Mouse (Mus musculus): ENCODE results near the gene Alk. TPM values are rescaled to one million over a fixed set of nuclear protein-coding genes. Genes with fewer than 3 reads are reported as not detected.

Gene Alk
- total and polyA plus RNA-seq, 3 experiments = 0.02 TPM; not detected in 2

DNA sequence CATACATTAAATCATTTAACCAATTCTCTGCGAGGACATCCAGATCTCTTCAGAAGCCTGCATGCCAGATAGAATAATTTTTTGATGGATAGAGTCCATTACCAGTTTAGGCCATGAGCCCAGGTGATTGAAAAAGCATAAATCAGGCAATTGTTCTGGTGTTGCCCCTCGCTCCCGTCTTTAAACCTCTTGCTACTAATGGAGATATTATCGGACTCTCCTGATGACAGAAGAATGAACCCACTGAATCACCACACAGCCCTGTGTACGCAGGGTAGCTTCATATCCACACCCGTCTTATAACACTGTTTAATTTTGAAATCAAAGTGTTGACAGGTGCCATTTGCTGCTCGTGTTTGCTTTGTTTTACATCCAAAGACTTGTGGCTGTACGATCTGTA lies 413.9 kb downstream of the Alk start:
- Histone ChIP-seq H3K9ac (ENCODE audit: low read depth, low read length) (no peak overlapping the region), H3K4me3 (no peak overlapping the region), H3K27me3 (ENCODE audit: control insufficient read depth, insufficient read depth, low read length) (no peaks in the 10 kb centered on the region), H3K36me3 (ENCODE audit: control insufficient read depth, insufficient read depth, low read length) (no peaks in the 10 kb centered on the region), H3K79me2 (replicated peaks; ENCODE audit: control insufficient read depth, insufficient read depth, low read length) (no peaks in the 10 kb centered on the region), H3K4me1 (ENCODE audit: control insufficient read depth, insufficient read depth, low read length) (no peaks in the 10 kb centered on the region), H3K27ac (no peak overlapping the region)
- intact Hi-C loops (cut with DNase I) = no loop called here
- TF ChIP-seq POLR2A (IDR thresholded peaks at IDR 0.05; ENCODE audit: insufficient read depth, low read depth, low read length) (no peak), EP300 (IDR thresholded peaks at IDR 0.05; ENCODE audit: insufficient read depth, low read depth, low read length) (no peak), CTCF (IDR thresholded peaks at IDR 0.05) (no peak)
- WGBS = 73% methylated on average over 8 of the region's 8 CpGs
- no peak for DNase-seq

DNA sequence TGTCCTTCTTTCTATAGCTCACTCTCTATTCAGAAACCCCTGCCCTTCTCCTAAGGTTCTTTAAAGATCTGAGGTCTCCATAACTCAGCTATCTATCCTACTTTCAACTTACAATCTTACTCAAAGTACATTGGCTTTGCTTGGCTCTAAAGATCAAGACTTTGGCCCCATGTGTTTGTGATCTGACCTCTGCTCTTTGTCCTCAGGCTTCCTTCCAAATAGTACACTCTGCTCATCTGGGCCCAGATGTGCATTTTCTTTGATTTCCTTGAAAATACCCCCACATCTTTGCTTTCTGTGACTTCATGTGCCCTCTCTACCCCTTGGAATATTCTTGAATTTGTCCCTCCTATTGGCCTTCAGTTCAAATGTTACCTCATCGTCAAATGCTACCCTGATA lies 417.4 kb downstream of the Alk start:
- 88% methylated on average over 1 of the region's 1 CpGs for WGBS
- intact Hi-C loops (cut with DNase I) = no loop called here
- no peak for DNase-seq
- Histone ChIP-seq H3K4me3 (no peak overlapping the region), H3K79me2 (replicated peaks; ENCODE audit: control insufficient read depth, insufficient read depth, low read length) (no peaks in the 10 kb centered on the region), H3K36me3 (ENCODE audit: control insufficient read depth, insufficient read depth, low read length) (no peaks in the 10 kb centered on the region), H3K4me1 (ENCODE audit: control insufficient read depth, insufficient read depth, low read length) (no peaks in the 10 kb centered on the region), H3K9ac (ENCODE audit: low read depth, low read length) (no peak overlapping the region), H3K27me3 (ENCODE audit: control insufficient read depth, insufficient read depth, low read length) (no peaks in the 10 kb centered on the region), H3K27ac (no peak overlapping the region)
- no peak for TF ChIP-seq CTCF (IDR thresholded peaks at IDR 0.05)
- TF ChIP-seq POLR2A (IDR thresholded peaks at IDR 0.05; ENCODE audit: insufficient read depth, low read depth, low read length) = no peak
- no peak for TF ChIP-seq EP300 (IDR thresholded peaks at IDR 0.05; ENCODE audit: insufficient read depth, low read depth, low read length)

DNA sequence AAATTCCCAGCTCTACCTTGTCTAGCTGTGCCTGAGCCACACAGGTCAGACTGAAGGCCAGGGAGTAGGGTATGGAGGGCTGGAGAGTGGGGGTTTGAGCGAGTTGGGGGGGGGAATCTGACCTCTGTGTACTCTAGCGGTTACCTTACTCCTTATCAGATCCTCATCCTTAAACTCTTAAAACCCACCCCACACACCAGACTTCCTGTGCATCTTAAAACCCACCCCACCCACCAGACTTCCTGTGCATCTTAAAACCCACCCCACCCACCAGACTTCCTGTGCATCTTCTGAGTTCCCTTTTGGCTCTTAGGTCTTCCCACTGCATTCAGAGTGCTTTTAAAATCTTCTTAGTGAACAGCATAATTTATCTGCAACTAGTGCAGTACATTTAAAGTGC lies 422.0 kb downstream of the Alk start:
- TF ChIP-seq EP300 (IDR thresholded peaks at IDR 0.05; ENCODE audit: insufficient read depth, low read depth, low read length) = no peak
- no peak for TF ChIP-seq POLR2A (IDR thresholded peaks at IDR 0.05; ENCODE audit: insufficient read depth, low read depth, low read length)
- no peak for TF ChIP-seq CTCF (IDR thresholded peaks at IDR 0.05)
- no peak for DNase-seq
- H3K4me1 ChIP-seq (ENCODE audit: control insufficient read depth, insufficient read depth, low read length) = no peaks in the 10 kb centered on the region
- 31% methylated on average over 2 of the region's 2 CpGs for WGBS
- H3K27me3 ChIP-seq (ENCODE audit: control insufficient read depth, insufficient read depth, low read length) = no peaks in the 10 kb centered on the region
- intact Hi-C loops (cut with DNase I) = no loop called here
- no peak overlapping the region for H3K27ac ChIP-seq
- H3K4me3 ChIP-seq = no peak overlapping the region
- H3K9ac ChIP-seq (ENCODE audit: low read depth, low read length) = no peak overlapping the region
- no peaks in the 10 kb centered on the region for H3K36me3 ChIP-seq (ENCODE audit: control insufficient read depth, insufficient read depth, low read length)
- no peaks in the 10 kb centered on the region for H3K79me2 ChIP-seq (replicated peaks; ENCODE audit: control insufficient read depth, insufficient read depth, low read length)

DNA sequence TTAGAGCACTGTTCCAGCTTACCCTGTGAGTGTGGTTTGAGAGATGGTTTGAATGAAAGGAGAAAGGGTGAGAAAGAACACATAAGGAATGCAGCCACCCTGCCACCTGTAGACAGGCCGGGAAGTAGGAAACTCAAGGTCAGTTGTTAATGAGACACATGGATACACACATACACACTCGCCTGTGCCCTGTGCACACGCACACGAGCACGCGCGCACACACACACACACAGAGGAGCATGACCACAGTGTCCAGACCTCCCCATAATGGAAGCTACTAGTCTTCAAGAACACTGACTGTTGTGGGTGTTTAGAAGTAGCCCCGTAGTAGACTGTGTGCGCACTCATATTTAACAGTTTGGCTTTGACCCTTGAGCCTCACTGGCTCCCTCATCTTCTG lies 424.2 kb downstream of the Alk start:
- Histone ChIP-seq H3K36me3 (ENCODE audit: control insufficient read depth, insufficient read depth, low read length) (no peaks in the 10 kb centered on the region), H3K27ac (no peak overlapping the region), H3K4me1 (ENCODE audit: control insufficient read depth, insufficient read depth, low read length) (no peaks in the 10 kb centered on the region), H3K27me3 (ENCODE audit: control insufficient read depth, insufficient read depth, low read length) (no peaks in the 10 kb centered on the region), H3K9ac (ENCODE audit: low read depth, low read length) (no peak overlapping the region), H3K79me2 (replicated peaks; ENCODE audit: control insufficient read depth, insufficient read depth, low read length) (no peaks in the 10 kb centered on the region), H3K4me3 (no peak overlapping the region)
- intact Hi-C loops (cut with DNase I) = no loop called here
- 96% methylated on average over 9 of the region's 9 CpGs for WGBS
- TF ChIP-seq EP300 (IDR thresholded peaks at IDR 0.05; ENCODE audit: insufficient read depth, low read depth, low read length) (no peak), POLR2A (IDR thresholded peaks at IDR 0.05; ENCODE audit: insufficient read depth, low read depth, low read length) (no peak), CTCF (IDR thresholded peaks at IDR 0.05) (no peak)
- no peak for DNase-seq

DNA sequence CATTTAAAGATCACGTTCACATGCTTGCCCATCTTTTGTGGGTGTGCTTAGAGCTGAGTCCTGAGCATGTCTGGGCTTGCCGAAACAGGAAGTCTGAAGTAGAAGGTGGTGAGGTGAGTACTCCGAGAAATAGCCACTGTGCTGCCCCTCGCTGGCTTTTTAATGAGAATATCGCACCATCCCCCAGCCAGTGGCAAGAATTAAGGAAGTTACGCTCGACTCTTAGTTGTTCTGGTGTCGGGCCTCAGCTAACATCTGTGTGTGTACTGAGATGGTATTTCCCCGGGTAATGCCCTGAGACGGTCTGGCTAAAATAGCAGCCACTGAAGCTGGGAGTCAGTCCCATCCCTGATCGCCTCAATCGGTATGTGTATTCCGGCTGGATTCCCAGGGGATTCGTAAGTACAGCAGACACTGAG lies 424.7 kb downstream of the Alk start:
- 84% methylated on average over 14 of the region's 14 CpGs for WGBS
- H3K4me1 ChIP-seq (ENCODE audit: control insufficient read depth, insufficient read depth, low read length) = no peaks in the 10 kb centered on the region
- H3K79me2 ChIP-seq (replicated peaks; ENCODE audit: control insufficient read depth, insufficient read depth, low read length) = no peaks in the 10 kb centered on the region
- DNase-seq = no peak
- TF ChIP-seq POLR2A (IDR thresholded peaks at IDR 0.05; ENCODE audit: insufficient read depth, low read depth, low read length) (no peak), CTCF (IDR thresholded peaks at IDR 0.05) (no peak), EP300 (IDR thresholded peaks at IDR 0.05; ENCODE audit: insufficient read depth, low read depth, low read length) (no peak)
- H3K36me3 ChIP-seq (ENCODE audit: control insufficient read depth, insufficient read depth, low read length) = no peaks in the 10 kb centered on the region
- no peak overlapping the region for H3K4me3 ChIP-seq
- H3K27me3 ChIP-seq (ENCODE audit: control insufficient read depth, insufficient read depth, low read length) = no peaks in the 10 kb centered on the region
- intact Hi-C loops (cut with DNase I) = no loop called here
- H3K9ac ChIP-seq (ENCODE audit: low read depth, low read length) = no peak overlapping the region
- no peak overlapping the region for H3K27ac ChIP-seq

DNA sequence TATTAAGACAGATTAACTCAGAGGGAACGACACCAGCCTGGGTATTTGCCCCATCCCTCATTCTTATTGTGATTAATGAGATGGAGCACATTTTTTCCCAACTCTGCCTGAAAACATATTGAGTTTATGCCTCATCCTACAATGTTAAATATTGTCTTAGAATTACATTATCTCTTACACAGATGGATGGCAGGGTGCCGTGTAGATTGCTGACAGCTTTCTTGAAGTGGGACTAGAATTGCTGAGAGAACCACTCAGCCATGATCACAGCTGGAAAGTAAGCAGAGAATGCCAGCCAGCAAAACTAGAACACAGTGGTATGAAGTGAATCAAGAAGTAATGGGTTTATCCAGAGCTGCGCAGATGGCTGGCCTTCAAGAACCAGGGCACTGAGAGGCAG lies 430.6 kb downstream of the Alk start:
- H3K9ac ChIP-seq (ENCODE audit: low read depth, low read length) = no peak overlapping the region
- H3K36me3 ChIP-seq (ENCODE audit: control insufficient read depth, insufficient read depth, low read length) = no peaks in the 10 kb centered on the region
- H3K27me3 ChIP-seq (ENCODE audit: control insufficient read depth, insufficient read depth, low read length) = no peaks in the 10 kb centered on the region
- no peak overlapping the region for H3K4me3 ChIP-seq
- no peak overlapping the region for H3K27ac ChIP-seq
- intact Hi-C loops (cut with DNase I) = no loop called here
- TF ChIP-seq EP300 (IDR thresholded peaks at IDR 0.05; ENCODE audit: insufficient read depth, low read depth, low read length) (no peak), POLR2A (IDR thresholded peaks at IDR 0.05; ENCODE audit: insufficient read depth, low read depth, low read length) (no peak), CTCF (IDR thresholded peaks at IDR 0.05) (no peak)
- H3K79me2 ChIP-seq (replicated peaks; ENCODE audit: control insufficient read depth, insufficient read depth, low read length) = no peaks in the 10 kb centered on the region
- 75% methylated on average over 3 of the region's 3 CpGs for WGBS
- no peak for DNase-seq
- no peaks in the 10 kb centered on the region for H3K4me1 ChIP-seq (ENCODE audit: control insufficient read depth, insufficient read depth, low read length)
